10 mouse cellular contexts compared by ENCODE assay signal in genomic region chr17:29874082-29874679, GRCm38 (mm10).
DNase-seq lines count a peak whose midpoint lies in the region; ATAC-seq lines count a peak whose summit lies in the region.
"Had no signal": no experiment of that assay in that cellular context is flagged by ENCODE, and none has a peak within 500 bp of the region (broad histone marks: within the 10 kb centered on the region; RNA-seq: fewer than 3 reads in every experiment).

No protein-coding gene starts in this region.

- H3K4me2 ChIP-seq in heart, embryonic 11.5 days: peak overlapping the region; percentile 34
- peak overlapping the region; percentile 44 for H3K4me2 ChIP-seq in intestine, embryonic 15.5 days (replicated peaks)
- H3K4me2 ChIP-seq in midbrain, embryonic 14.5 days (ENCODE audit: low read length): peak overlapping the region; percentile 27; the same call in 1 of the 2 replicates

- H3K27me3 ChIP-seq in heart, embryonic 11.5 days (ENCODE audit: control insufficient read depth, insufficient read depth, low read length): peaks cover 5% of the 10 kb centered on the region
- peaks cover 24% of the 10 kb centered on the region for H3K27me3 ChIP-seq in embryonic facial prominence, embryonic 10.5 days (replicated peaks; ENCODE audit: low read depth, poor library complexity, severe bottlenecking)
- H3K27me3 ChIP-seq in intestine, embryonic 15.5 days (replicated peaks): no peaks in the 10 kb centered on the region
- H3K27me3 ChIP-seq in midbrain, embryonic 14.5 days (ENCODE audit: control insufficient read depth, insufficient read depth, low read length): no peaks in the 10 kb centered on the region

- 0 out of 2 replicates have a peak overlapping the region, but pooled peaks have one; percentile 46 for H3K9ac ChIP-seq in heart, embryonic 11.5 days (ENCODE audit: low read depth, low read length)
- H3K9ac ChIP-seq in intestine, embryonic 15.5 days: no peak overlapping the region
- H3K9ac ChIP-seq in midbrain, embryonic 14.5 days (replicated peaks; ENCODE audit: low read length): no peak overlapping the region; the same call in 1 of the 2 replicates

- DNase-seq in heart, postnatal 14 days: no peak
- DNase-seq in embryonic facial prominence, embryonic 10.5 days (ENCODE audit: low spot score): no peak
- peak; percentile 68 for DNase-seq in midbrain, embryonic 14.5 days
- no peak for DNase-seq in gastrocnemius, postnatal 36 days
- no peak for DNase-seq in ovary, postnatal 10 days (ENCODE audit: low spot score)
- DNase-seq in urinary bladder, postnatal 25 days (ENCODE audit: low spot score): no peak
- DNase-seq: adrenal gland, adult 2 months had no signal

- no peaks in the 10 kb centered on the region for H3K36me3 ChIP-seq in heart, embryonic 11.5 days (ENCODE audit: control insufficient read depth, insufficient read depth, low read length)
- no peaks in the 10 kb centered on the region for H3K36me3 ChIP-seq in embryonic facial prominence, embryonic 10.5 days (replicated peaks)
- no peaks in the 10 kb centered on the region for H3K36me3 ChIP-seq in intestine, embryonic 15.5 days
- no peaks in the 10 kb centered on the region for H3K36me3 ChIP-seq in midbrain, embryonic 14.5 days (ENCODE audit: control insufficient read depth, insufficient read depth, low read length)

- no peaks in the 10 kb centered on the region for H3K9me3 ChIP-seq in heart, embryonic 11.5 days (replicated peaks; ENCODE audit: control insufficient read depth, low read length)
- no peaks in the 10 kb centered on the region for H3K9me3 ChIP-seq in embryonic facial prominence, embryonic 10.5 days
- H3K9me3 ChIP-seq in intestine, embryonic 15.5 days: no peaks in the 10 kb centered on the region
- H3K9me3 ChIP-seq in midbrain, embryonic 14.5 days (ENCODE audit: control insufficient read depth, low read length): no peaks in the 10 kb centered on the region; the same call in 1 of the 2 replicates

- H3K4me1 ChIP-seq in heart, embryonic 11.5 days (ENCODE audit: control insufficient read depth, insufficient read depth, low read length): peaks cover 4% of the 10 kb centered on the region
- H3K4me1 ChIP-seq in embryonic facial prominence, embryonic 10.5 days: peaks cover 21% of the 10 kb centered on the region
- H3K4me1 ChIP-seq in intestine, embryonic 15.5 days (replicated peaks): 0 out of 2 replicates have a peak, but pooled peaks cover 6% of the 10 kb centered on the region
- H3K4me1 ChIP-seq in midbrain, embryonic 14.5 days (ENCODE audit: control insufficient read depth, insufficient read depth, low read length): peaks cover 35% of the 10 kb centered on the region

- no peak overlapping the region for H3K27ac ChIP-seq in heart, embryonic 11.5 days (ENCODE audit: low read depth, low read length)
- H3K27ac ChIP-seq in embryonic facial prominence, embryonic 10.5 days (replicated peaks): peak overlapping the region; percentile 57; the same call in 1 of the 2 replicates
- H3K27ac ChIP-seq in intestine, embryonic 15.5 days: no peak overlapping the region
- H3K27ac ChIP-seq in midbrain, embryonic 14.5 days (replicated peaks; ENCODE audit: low read depth, low read length): peak overlapping the region; percentile 87

- H3K4me3 ChIP-seq in heart, embryonic 11.5 days (ENCODE audit: low read depth, low read length): no peak overlapping the region
- H3K4me3 ChIP-seq in embryonic facial prominence, embryonic 10.5 days: peak overlapping the region; percentile 16; the same call in 1 of the 2 replicates
- H3K4me3 ChIP-seq in intestine, embryonic 15.5 days (replicated peaks): no peak overlapping the region
- H3K4me3 ChIP-seq in midbrain, embryonic 14.5 days (replicated peaks; ENCODE audit: low read depth, low read length): no peak overlapping the region

- 8% methylated on average over 27 of the region's 27 CpGs for WGBS in heart, embryonic 11.5 days (ENCODE audit: insufficient replicate concordance)
- WGBS in embryonic facial prominence, embryonic 10.5 days: 11% methylated on average over 27 of the region's 27 CpGs
- 22% methylated on average over 23 of the region's 27 CpGs for WGBS in intestine, embryonic 15.5 days
- WGBS in midbrain, embryonic 14.5 days: 9% methylated on average over 27 of the region's 27 CpGs

- no peak for ATAC-seq in heart, embryonic 11.5 days (replicated peaks; ENCODE audit: insufficient number of reproducible peaks, low FRiP score, low TSS enrichment)
- ATAC-seq in intestine, embryonic 15.5 days: peak; percentile 49
- peak; percentile 12; the same call in 1 of the 2 replicates for ATAC-seq in midbrain, embryonic 14.5 days (ENCODE audit: low FRiP score, low TSS enrichment)
- ATAC-seq: inflammation-experienced regulatory T-cells, adult 6 months had no signal

- intact Hi-C loops in heart, postnatal 14 days (cut with DNase I): no loop called here
- intact Hi-C loops in gastrocnemius, postnatal 36 days (cut with DNase I): no loop called here

Comparison
In these comparisons a context has a peak if more than half of its experiments do, and no peak if none do; other contexts are left out.
1. H3K27ac ChIP-seq: peak in embryonic facial prominence, embryonic 10.5 days (single experiment) and midbrain, embryonic 14.5 days (single experiment); none in heart, embryonic 11.5 days (single experiment) and intestine, embryonic 15.5 days (single experiment).
2. Peak in every context shown above with its lines, with median percentiles within 50 percentile points of each other: H3K4me2 ChIP-seq.